Mouse (Mus musculus) embryonic facial prominence, embryonic 15.5 days (tissue): ENCODE measurements around the gene Siglech. TPM values are rescaled to one million over a fixed set of nuclear protein-coding genes. Genes with fewer than 3 reads are reported as not detected.

Source experiments
- polyA plus RNA-seq: library from polyadenylated mRNA; unstranded; fragments of >200 nt; fragmentation: Nextera tagmentation; extraction: Ambion mirVana; gene quantifications from 2 replicates; pipeline ENCODE4 v1.2.1, GENCODE M21; 2015

The Siglech gene
- polyA plus RNA-seq, 1 experiment from 2014 or later: 0.92 TPM

Other genes starting within 250 kb of the Siglech start
- gene Tubgcp5, start 26.0 kb downstream of the Siglech start, polyA plus RNA-seq: 32.1 and 37.1 TPM in 2 replicates
- gene Cyfip1, start 73.6 kb downstream of the Siglech start, polyA plus RNA-seq: 106 and 110 TPM in 2 replicates
- 36.8 and 38.3 TPM in 2 replicates for gene Nipa2, start 194.3 kb downstream of the Siglech start, polyA plus RNA-seq